Mouse (Mus musculus): ENCODE data around the gene Fam162b.

DNA sequence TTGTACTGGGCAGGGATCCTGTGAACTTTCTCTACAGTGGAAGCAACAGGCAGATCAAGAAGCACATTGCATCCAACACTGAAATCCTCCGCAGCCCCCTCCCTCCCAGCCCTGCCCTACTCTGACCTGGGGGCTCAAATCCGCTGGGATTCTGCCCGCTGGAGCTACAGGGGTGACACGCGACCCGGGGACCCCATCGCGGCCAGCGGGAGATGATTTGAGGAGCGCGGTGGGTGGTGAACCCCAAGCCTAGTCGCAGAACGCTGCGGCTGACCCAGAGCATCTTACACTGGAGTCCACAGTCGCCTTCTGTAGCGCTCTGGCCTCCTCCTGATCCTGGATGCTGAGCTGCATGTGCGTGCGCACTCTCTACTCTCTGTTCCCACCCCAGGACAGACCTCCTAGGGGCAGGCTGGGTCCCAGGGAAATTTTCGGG lies at the start of gene Fam162b:
- no peak for TF ChIP-seq CTCF (IDR thresholded peaks at IDR 0.05; ENCODE audit: low read depth, low read length)
- TF ChIP-seq EP300 (IDR thresholded peaks at IDR 0.05; ENCODE audit: insufficient read depth, low read depth, low read length), result no peak
- no peak for TF ChIP-seq POLR2A (IDR thresholded peaks at IDR 0.05; ENCODE audit: insufficient read depth, low read length)
